Mouse (Mus musculus) heart, adult 2 months (tissue): Measurements from ENCODE around the gene C77080. TPM values are rescaled to one million over a fixed set of nuclear protein-coding genes. Genes with fewer than 3 reads are reported as not detected.

ENCODE experiments used
- DNase-seq, 2 experiments: peaks; one replicate each; pipeline ENCODE4 v3.0.0; 2021
- H3K27ac ChIP-seq: fragments of 200-600 bp; 2 replicates; pipeline ENCODE4 v1.8.1; 2022
- H3K27me3 ChIP-seq: fragments of 200-500 bp; 2 replicates; pipeline ENCODE4 v1.6.1; 2012; ENCODE audit warnings: mild to moderate bottlenecking, low read length, inconsistent platforms, mixed read lengths; ENCODE audit not compliant: control insufficient read depth, insufficient read depth
- H3K36me3 ChIP-seq: fragments of 200-500 bp; 2 replicates; pipeline ENCODE4 v1.6.1; 2012; ENCODE audit warnings: low read length, inconsistent platforms; ENCODE audit not compliant: control insufficient read depth, insufficient read depth
- H3K4me1 ChIP-seq: fragments of 200-500 bp; 2 replicates; pipeline ENCODE4 v1.6.1; 2011; ENCODE audit warnings: low read length; ENCODE audit not compliant: control insufficient read depth, insufficient read depth
- H3K4me3 ChIP-seq: fragments of 200-600 bp; 2 replicates; pipeline ENCODE4 v1.8.1; 2022
- H3K79me2 ChIP-seq: fragments of 200-500 bp; replicated peaks from 2 replicates; pipeline ENCODE4 v1.6.1; 2012; ENCODE audit warnings: mild to moderate bottlenecking, inconsistent platforms, low read length, moderate library complexity, mixed read lengths; ENCODE audit not compliant: control insufficient read depth, insufficient read depth
- H3K9ac ChIP-seq: fragments of 200-500 bp; 2 replicates; pipeline ENCODE4 v1.6.1; 2012; ENCODE audit warnings: low read depth, mild to moderate bottlenecking, control low read depth, inconsistent platforms, low read length, mixed read lengths
- CTCF ChIP-seq: fragments of 200-600 bp; IDR thresholded peaks from 2 replicates; pipeline ENCODE4 v1.8.1; 2022; ENCODE audit warnings: antibody characterized with exemption, mild to moderate bottlenecking, moderate library complexity
- EP300 ChIP-seq: fragments of 200-500 bp; IDR thresholded peaks from 2 replicates; pipeline ENCODE4 v1.6.1; 2011; ENCODE audit warnings: low read depth, low read length, control low read depth; ENCODE audit not compliant: insufficient read depth
- POLR2A ChIP-seq: fragments of 200-500 bp; IDR thresholded peaks from 2 replicates; pipeline ENCODE4 v1.6.1; 2011; ENCODE audit warnings: mild to moderate bottlenecking, low read depth, low read length, control low read depth; ENCODE audit not compliant: insufficient read depth
- WGBS: fragments of 180-500 bp; shearing (Covaris S2); methylation state at CpG from one replicate; pipeline ENCODE4 v1.1.7; 2018; 5-methylcytosine and 5-hydroxymethylcytosine counted together
- intact Hi-C: fragments of 180-260 bp; cut with DNase I; formaldehyde crosslinking; loops from one replicate; pipeline ENCODE4 v1.15.1; 2025
- polyA plus RNA-seq: library from polyadenylated mRNA; depleted of rRNA; stranded (reverse); fragments of >200 nt; gene quantifications from 2 replicates; pipeline ENCODE4 v1.2.3, GENCODE M21; 2012
- total RNA-seq, 2 experiments: library from RNA; stranded (reverse); gene quantifications; 2 replicates each; pipeline ENCODE4 v1.2.3; 2021

Gene C77080
- total and polyA plus RNA-seq, 3 experiments: 3.2 to 4.4 (median 3.7) TPM

GRCm38 (mm10) chr4:129256450-129257380 lies 4.5 kb downstream of the C77080 start:
- Histone ChIP-seq H3K79me2 (no peaks in the 10 kb centered on the region), H3K36me3 (no peaks in the 10 kb centered on the region), H3K27ac (no peak overlapping the region), H3K4me3 (no peak overlapping the region), H3K4me1 (peaks cover 15% of the 10 kb centered on the region), H3K9ac (no peak overlapping the region), H3K27me3 (no peaks in the 10 kb centered on the region)
- TF ChIP-seq EP300 (peak; percentile 16; the same call in 1 of the 2 replicates), POLR2A (no peak)
- peak in 1 of 2 experiments; percentile 61 for DNase-seq
- intact Hi-C loops: no loop called here
- WGBS: 24% methylated on average over 8 of the region's 8 CpGs

GRCm38 (mm10) chr4:129254571-129254970 lies 6.6 kb downstream of the C77080 start:
- no peak for TF ChIP-seq EP300
- TF ChIP-seq CTCF: no peak
- TF ChIP-seq POLR2A: no peak
- whole genome bisulfite sequencing: 91% methylated on average over 3 of the region's 3 CpGs

GRCm38 (mm10) chr4:129252492-129252891 lies 8.7 kb downstream of the C77080 start:
- Histone ChIP-seq H3K79me2 (no peaks in the 10 kb centered on the region), H3K4me3 (no peak overlapping the region), H3K27ac (no peak overlapping the region), H3K36me3 (no peaks in the 10 kb centered on the region), H3K9ac (no peak overlapping the region), H3K4me1 (peaks cover 7% of the 10 kb centered on the region), H3K27me3 (no peaks in the 10 kb centered on the region)
- no peak for TF ChIP-seq EP300
- no peak for DNase-seq
- WGBS: 99% methylated on average over 2 of the region's 2 CpGs
- intact Hi-C loops: no loop called here

More at GRCm38 (mm10) chr4:129254571-129254970, 6.6 kb downstream of the C77080 start:
- no peaks in the 10 kb centered on the region for H3K79me2 ChIP-seq
- H3K27ac ChIP-seq: no peak overlapping the region
- no peak overlapping the region for H3K4me3 ChIP-seq
- peaks cover 9% of the 10 kb centered on the region for H3K4me1 ChIP-seq
- DNase-seq: no peak
- H3K36me3 ChIP-seq: no peaks in the 10 kb centered on the region
- no peak overlapping the region for H3K9ac ChIP-seq
- intact Hi-C loops: no loop called here
- H3K27me3 ChIP-seq: no peaks in the 10 kb centered on the region

GRCm38 (mm10) chr4:129251482-129252125 lies 9.6 kb downstream of the C77080 start:
- H3K4me1 ChIP-seq: peaks cover 4% of the 10 kb centered on the region
- 66% methylated on average over 15 of the region's 15 CpGs for WGBS
- DNase-seq: no peak
- no peaks in the 10 kb centered on the region for H3K79me2 ChIP-seq
- no peaks in the 10 kb centered on the region for H3K27me3 ChIP-seq
- no peaks in the 10 kb centered on the region for H3K36me3 ChIP-seq
- TF ChIP-seq POLR2A (no peak), CTCF (no peak), EP300 (no peak)
- no peak overlapping the region for H3K4me3 ChIP-seq
- intact Hi-C loops: no loop called here
- H3K9ac ChIP-seq: no peak overlapping the region
- H3K27ac ChIP-seq: no peak overlapping the region

- no peaks in the 10 kb centered on the region for H3K27me3 ChIP-seq
- H3K36me3 ChIP-seq: no peaks in the 10 kb centered on the region
- 66% methylated on average over 15 of the region's 15 CpGs for WGBS
- intact Hi-C loops: no loop called here
- 0 out of 2 replicates have a peak, but pooled peaks cover 1% of the 10 kb centered on the region for H3K4me1 ChIP-seq
- H3K4me3 ChIP-seq: no peak overlapping the region
- DNase-seq: peak in 1 of 2 experiments; percentile 45
- TF ChIP-seq EP300 (no peak), CTCF (no peak), POLR2A (no peak)
- H3K27ac ChIP-seq: no peak overlapping the region
- H3K79me2 ChIP-seq: no peaks in the 10 kb centered on the region
- no peak overlapping the region for H3K9ac ChIP-seq
These were observed 10.3 kb downstream of the C77080 start for GRCm38 (mm10) chr4:129250759-129251481.

- no peak overlapping the region for H3K4me3 ChIP-seq
- intact Hi-C loops: no loop called here
These were observed 11.9 kb downstream of the C77080 start for GRCm38 (mm10) chr4:129249288-129249687.

More at GRCm38 (mm10) chr4:129249288-129249687, 11.9 kb downstream of the C77080 start:
- Histone ChIP-seq H3K79me2 (no peaks in the 10 kb centered on the region), H3K27ac (no peak overlapping the region), H3K9ac (no peak overlapping the region), H3K27me3 (no peaks in the 10 kb centered on the region), H3K36me3 (no peaks in the 10 kb centered on the region), H3K4me1 (peaks cover 1% of the 10 kb centered on the region; the same call in 1 of the 2 replicates)
- WGBS: 81% methylated on average over 7 of the region's 7 CpGs
- no peak for TF ChIP-seq POLR2A
- no peak for TF ChIP-seq CTCF
- TF ChIP-seq EP300: no peak
- DNase-seq: no peak
